Mouse (Mus musculus) liver, embryonic 14.5 days (tissue): ENCODE data around the gene Dph1.

Experiments used
- CTCF ChIP-seq: IDR thresholded peaks from 2 replicates; pipeline ENCODE4 v1.5.1; 2016; ENCODE audit warnings: antibody characterized with exemption, low read depth, control low read depth
- EP300 ChIP-seq: IDR thresholded peaks from 2 replicates; pipeline ENCODE4 v1.6.1; 2016; ENCODE audit warnings: antibody characterized with exemption, low read depth

- TF ChIP-seq CTCF (no peak), EP300 (no peak)
Measured at GRCm38 (mm10) chr11:75191841-75192240, 800 bp upstream of the Dph1 start.
